Mouse (Mus musculus): ENCODE measurements at regions not wholly inside any gene's neighbourhood (a gene's known extent, or its start where the extent isn't known, plus 50 kb on each side); places are given as distances from the start of the nearest gene placed in this dataset.

- Histone ChIP-seq H3K36me3 (ENCODE audit: insufficient read depth) (no peaks in the 10 kb centered on the region), H3K4me3 (ENCODE audit: low read depth, low read length) (peak overlapping the region; percentile 12; the same call in 1 of the 2 replicates), H3K4me2 (ENCODE audit: low read depth) (peak overlapping the region; percentile 30), H3K9ac (peak overlapping the region; percentile 32; the same call in 1 of the 2 replicates), H3K9me3 (ENCODE audit: low read length) (no peaks in the 10 kb centered on the region), H3K4me1 (ENCODE audit: insufficient read depth) (peaks cover 28% of the 10 kb centered on the region), H3K27ac (ENCODE audit: low read depth, low read length) (0 out of 2 replicates have a peak overlapping the region, but pooled peaks have one; percentile 51), H3K27me3 (ENCODE audit: insufficient read depth, low read length) (no peaks in the 10 kb centered on the region; the same call in 1 of the 2 replicates)
- 0 out of 2 replicates have a peak, but pooled peaks have one; percentile 30 for ATAC-seq
- peak; percentile 34 for DNase-seq
- TF ChIP-seq CTCF (IDR thresholded peaks at IDR 0.05; ENCODE audit: low read depth), result no peak
- 7% methylated on average over 9 of the region's 9 CpGs for WGBS
Measured at GRCm38 (mm10) chr11:117598610-117599009, 55.5 kb upstream of the Tnrc6c start.

- Histone ChIP-seq H3K9me3 (ENCODE audit: low read length) (no peaks in the 10 kb centered on the region), H3K9ac (peak overlapping the region; percentile 32; the same call in 1 of the 2 replicates), H3K4me2 (ENCODE audit: low read depth) (peak overlapping the region; percentile 30), H3K27ac (ENCODE audit: low read depth, low read length) (peak overlapping the region; percentile 29; the same call in 1 of the 2 replicates), H3K4me1 (ENCODE audit: insufficient read depth) (peaks cover 28% of the 10 kb centered on the region), H3K36me3 (ENCODE audit: insufficient read depth) (no peaks in the 10 kb centered on the region), H3K4me3 (ENCODE audit: low read depth, low read length) (peak overlapping the region; percentile 12), H3K27me3 (ENCODE audit: insufficient read depth, low read length) (no peaks in the 10 kb centered on the region; the same call in 1 of the 2 replicates)
- 15% methylated on average over 16 of the region's 16 CpGs for WGBS
- no peak for ATAC-seq
- DNase-seq, result peak; percentile 36
- TF ChIP-seq CTCF (IDR thresholded peaks at IDR 0.05; ENCODE audit: low read depth), result no peak
Measured at GRCm38 (mm10) chr11:117599049-117599787, 54.9 kb upstream of the Tnrc6c start.

- no peak for ATAC-seq
- TF ChIP-seq CTCF (IDR thresholded peaks at IDR 0.05; ENCODE audit: low read depth), result no peak
Measured at GRCm38 (mm10) chr11:117599788-117600263, 54.3 kb upstream of the Tnrc6c start.

GRCm38 (mm10) chr11:117601147-117601546 is 52.9 kb upstream of the Tnrc6c start:
- H3K9ac ChIP-seq, result no peak overlapping the region
- H3K4me3 ChIP-seq (ENCODE audit: low read depth, low read length), result no peak overlapping the region
- DNase-seq (no peak), ATAC-seq (no peak)
- no peak overlapping the region for H3K27ac ChIP-seq (ENCODE audit: low read depth, low read length)
- H3K27me3 ChIP-seq (ENCODE audit: insufficient read depth, low read length), result no peaks in the 10 kb centered on the region; the same call in 1 of the 2 replicates
- H3K4me2 ChIP-seq (ENCODE audit: low read depth), result no peak overlapping the region
- 38% methylated on average over 5 of the region's 5 CpGs for WGBS
- peaks cover 31% of the 10 kb centered on the region for H3K4me1 ChIP-seq (ENCODE audit: insufficient read depth)
- H3K9me3 ChIP-seq (ENCODE audit: low read length), result no peaks in the 10 kb centered on the region
- H3K36me3 ChIP-seq (ENCODE audit: insufficient read depth), result no peaks in the 10 kb centered on the region
- no peak for TF ChIP-seq CTCF (IDR thresholded peaks at IDR 0.05; ENCODE audit: low read depth)

More at GRCm38 (mm10) chr11:117599788-117600263, 54.3 kb upstream of the Tnrc6c start:
- Histone ChIP-seq H3K36me3 (ENCODE audit: insufficient read depth) (no peaks in the 10 kb centered on the region), H3K27me3 (ENCODE audit: insufficient read depth, low read length) (no peaks in the 10 kb centered on the region; the same call in 1 of the 2 replicates), H3K4me3 (ENCODE audit: low read depth, low read length) (no peak overlapping the region), H3K4me2 (ENCODE audit: low read depth) (peak overlapping the region; percentile 30; the same call in 1 of the 2 replicates), H3K9ac (no peak overlapping the region), H3K27ac (ENCODE audit: low read depth, low read length) (no peak overlapping the region), H3K9me3 (ENCODE audit: low read length) (no peaks in the 10 kb centered on the region), H3K4me1 (ENCODE audit: insufficient read depth) (peaks cover 28% of the 10 kb centered on the region)
- 13% methylated on average over 14 of the region's 14 CpGs for WGBS
- no peak for DNase-seq

- Histone ChIP-seq H3K9ac (no peak overlapping the region), H3K36me3 (ENCODE audit: insufficient read depth) (no peaks in the 10 kb centered on the region), H3K27me3 (ENCODE audit: insufficient read depth, low read length) (no peaks in the 10 kb centered on the region; the same call in 1 of the 2 replicates), H3K4me2 (ENCODE audit: low read depth) (no peak overlapping the region), H3K27ac (ENCODE audit: low read depth, low read length) (no peak overlapping the region), H3K9me3 (ENCODE audit: low read length) (no peaks in the 10 kb centered on the region), H3K4me1 (ENCODE audit: insufficient read depth) (peaks cover 12% of the 10 kb centered on the region), H3K4me3 (ENCODE audit: low read depth, low read length) (no peak overlapping the region)
- ATAC-seq (peak; percentile 36; the same call in 1 of the 2 replicates), DNase-seq (no peak)
- TF ChIP-seq CTCF (IDR thresholded peaks at IDR 0.05; ENCODE audit: low read depth), result no peak
- 6% methylated on average over 2 of the region's 2 CpGs for WGBS
Measured at GRCm38 (mm10) chr11:117604019-117604418, 50.1 kb upstream of the Tnrc6c start.

All from forebrain, postnatal 0 days (tissue).